Mouse (Mus musculus): Measurements from ENCODE around the gene Cep170b.

GRCm38 (mm10) chr12:112774026-112774425 is 53.8 kb downstream of the Cep170b start:
- TF ChIP-seq EP300 (IDR thresholded peaks at IDR 0.05; ENCODE audit: low read depth) (no peak), CTCF (IDR thresholded peaks at IDR 0.05; ENCODE audit: low read depth) (no peak)

Data from heart, postnatal 0 days (tissue).